Mouse (Mus musculus): ENCODE results near the gene Meig1.
"Not testable (repeated sequence)": the region's sequence is repeated elsewhere in the genome, so short reads cannot be mapped to it uniquely, and the experiment has no call there.

Meig1 gene

GRCm38 (mm10) chr2:3422548-3422947, at the start of gene Meig1:
Meig1 (minus strand) TSS chr2:3422648.
- DNase-seq (ENCODE audit: low spot score in 2 of 2), result no peak

DNA sequence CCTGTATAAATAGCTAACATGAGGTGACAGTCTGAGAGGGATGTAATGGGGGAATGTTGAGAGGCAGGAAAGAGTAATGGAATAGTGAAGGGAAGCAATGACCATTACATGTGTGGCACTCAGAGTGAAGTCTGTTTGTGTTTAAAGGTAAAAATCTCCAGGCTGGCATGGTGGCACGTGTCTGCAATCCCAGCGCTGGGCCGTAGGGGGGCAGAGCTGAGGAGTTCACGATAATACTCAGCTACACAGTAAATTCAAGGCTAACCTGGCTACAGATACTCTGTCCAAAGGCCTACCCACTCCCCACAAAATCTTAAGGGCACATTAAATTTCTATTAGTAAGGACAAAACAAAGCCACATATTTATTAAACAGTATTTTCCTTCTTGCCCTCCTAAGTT, 34.1 kb upstream of the Meig1 start:
- DNase-seq (ENCODE audit: low spot score in 2 of 2), result no peak

- no peak for DNase-seq (ENCODE audit: low spot score in 2 of 2)
Measured at GRCm38 (mm10) chr2:3453096-3453495, 30.6 kb upstream of the Meig1 start.

DNA sequence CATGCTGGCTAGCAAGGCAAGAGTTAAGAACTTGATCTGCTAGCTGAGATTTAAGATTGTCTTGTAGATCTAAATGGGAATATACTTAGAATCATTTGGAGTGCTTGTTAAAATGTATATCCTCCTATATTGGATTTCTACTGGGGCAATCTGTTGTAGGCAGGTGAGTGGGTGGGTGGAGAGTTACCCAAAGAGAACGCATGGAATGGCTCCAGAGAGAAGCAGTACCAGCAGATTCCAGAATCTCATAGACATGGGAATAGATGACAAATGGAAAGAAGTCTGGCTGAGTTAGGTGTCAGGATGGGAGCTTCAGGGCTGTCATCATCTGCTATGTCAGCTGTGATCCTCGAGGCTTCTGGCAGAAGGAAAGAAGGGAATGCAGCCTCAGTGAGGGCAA, 27.0 kb upstream of the Meig1 start:
- DNase-seq (ENCODE audit: low spot score in 2 of 2), result no peak

GRCm38 (mm10) chr2:3445984-3446383, 23.5 kb upstream of the Meig1 start:
- no peak for DNase-seq (ENCODE audit: low spot score in 2 of 2)

DNA sequence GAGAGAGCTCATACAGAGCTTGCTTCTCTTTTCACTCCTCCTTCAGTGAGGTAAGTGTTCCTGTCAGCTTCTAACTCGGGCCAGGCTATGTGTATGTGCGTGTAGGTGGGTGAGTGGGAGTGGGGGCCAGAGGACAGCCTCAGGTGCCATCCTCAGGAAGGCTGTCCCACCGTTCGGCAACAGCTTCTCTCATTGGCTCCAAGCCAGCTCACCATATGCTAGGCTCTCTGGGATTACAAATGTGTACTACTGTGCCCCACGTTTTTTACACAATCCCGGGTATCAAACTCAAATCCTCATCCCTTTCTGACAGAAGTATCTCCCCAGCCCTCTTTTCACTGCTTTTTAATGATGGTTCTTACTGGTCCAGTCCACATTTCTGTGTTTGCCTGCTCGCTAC, 21.8 kb upstream of the Meig1 start:
- DNase-seq (ENCODE audit: low spot score in 2 of 2), result no peak

GRCm38 (mm10) chr2:3437956-3438355, 15.5 kb upstream of the Meig1 start:
- DNase-seq (ENCODE audit: low spot score in 2 of 2), result no peak

- DNase-seq (ENCODE audit: low spot score in 2 of 2), result no peak
Measured at GRCm38 (mm10) chr2:3435369-3436061, 13.1 kb upstream of the Meig1 start.

DNA sequence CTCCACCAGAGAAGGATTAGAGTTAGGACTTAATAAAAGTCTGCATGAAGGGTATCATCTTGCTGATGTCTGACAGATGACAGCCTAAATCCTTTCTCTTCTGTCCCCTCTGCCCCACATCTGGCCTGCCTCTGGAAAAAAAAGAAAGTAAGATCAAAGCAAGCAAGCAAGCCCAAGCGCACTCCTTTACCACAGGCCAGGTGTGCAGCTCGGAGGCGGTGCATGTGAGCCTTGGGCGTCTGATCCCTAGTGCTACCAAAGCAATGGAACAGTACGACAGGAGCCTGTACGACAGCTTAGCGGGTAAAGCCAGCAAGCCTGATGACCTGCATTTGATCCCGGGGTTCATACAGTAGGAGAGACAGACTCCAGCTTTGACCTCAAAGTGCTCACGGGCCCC, 8.5 kb upstream of the Meig1 start:
- no peak for DNase-seq (ENCODE audit: low spot score in 2 of 2)

GRCm38 (mm10) chr2:3424579-3424910, 2.1 kb upstream of the Meig1 start:
- DNase-seq (ENCODE audit: low spot score in 2 of 2), result no peak

- DNase-seq (ENCODE audit: low spot score in 2 of 2), result peak; percentile 91 to 95
Measured at GRCm38 (mm10) chr2:3423841-3424578, 1.6 kb upstream of the Meig1 start, which contains the start of gene Dclre1c. Dclre1c (plus strand) TSS chr2:3424131.

- no peak for DNase-seq (ENCODE audit: low spot score in 2 of 2)
Measured at GRCm38 (mm10) chr2:3420157-3420556, 2.3 kb downstream of the Meig1 start.

GRCm38 (mm10) chr2:3418883-3419431, 3.5 kb downstream of the Meig1 start:
- peak; percentile 96 for DNase-seq (ENCODE audit: low spot score in 2 of 2)

DNA sequence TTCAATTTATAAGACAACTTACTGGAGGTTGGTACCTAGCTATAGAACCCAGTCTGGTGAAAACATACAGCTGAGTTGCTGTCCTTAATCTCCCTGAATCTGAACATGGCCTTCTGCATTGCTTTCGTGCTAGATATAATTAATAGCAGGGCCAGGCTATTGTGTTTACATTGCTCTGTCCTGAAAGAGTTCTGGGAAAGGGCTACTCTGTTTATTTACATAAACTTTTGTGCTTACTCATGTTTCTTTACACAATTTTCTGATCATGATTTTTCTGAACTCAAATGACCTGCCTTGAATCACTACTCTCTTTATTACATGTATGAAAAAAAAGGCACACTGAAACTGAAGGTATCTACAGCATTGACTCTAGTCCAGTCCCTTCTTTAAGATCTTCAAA, 6.8 kb downstream of the Meig1 start:
- no peak for DNase-seq (ENCODE audit: low spot score in 2 of 2)

GRCm38 (mm10) chr2:3414241-3414640, 8.2 kb downstream of the Meig1 start:
- peak in 1 of 2 experiments; percentile 14 for DNase-seq (ENCODE audit: low spot score in 2 of 2)

- DNase-seq (ENCODE audit: low spot score in 2 of 2), result no peak
Measured at GRCm38 (mm10) chr2:3407756-3408155, 14.7 kb downstream of the Meig1 start.

DNA sequence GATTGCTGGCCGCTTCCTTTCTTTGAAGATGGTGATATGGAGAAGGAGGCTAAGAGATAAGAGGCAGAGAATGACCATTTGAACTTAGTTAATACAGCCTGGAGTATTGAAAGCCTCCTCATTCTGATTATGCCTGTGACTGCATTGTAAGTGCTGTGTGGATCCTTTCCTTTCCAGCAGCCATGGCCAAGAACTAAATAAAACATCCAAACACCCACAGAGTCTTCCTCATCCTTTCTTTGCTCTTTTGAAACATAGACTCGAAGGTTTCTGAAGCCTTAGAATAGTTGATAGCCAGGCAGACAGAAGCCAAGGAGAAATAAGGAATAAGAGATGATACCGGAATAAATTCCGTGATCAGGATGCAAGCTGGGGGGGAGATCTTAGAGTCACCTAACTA, 16.5 kb downstream of the Meig1 start:
- no peak for DNase-seq (ENCODE audit: low spot score in 2 of 2)

GRCm38 (mm10) chr2:3397110-3397509, 25.3 kb downstream of the Meig1 start, which contains the start of gene Olah:
Olah (minus strand) TSS chr2:3397210.
- not testable (repeated sequence) for DNase-seq (ENCODE audit: low spot score in 2 of 2)

DNA sequence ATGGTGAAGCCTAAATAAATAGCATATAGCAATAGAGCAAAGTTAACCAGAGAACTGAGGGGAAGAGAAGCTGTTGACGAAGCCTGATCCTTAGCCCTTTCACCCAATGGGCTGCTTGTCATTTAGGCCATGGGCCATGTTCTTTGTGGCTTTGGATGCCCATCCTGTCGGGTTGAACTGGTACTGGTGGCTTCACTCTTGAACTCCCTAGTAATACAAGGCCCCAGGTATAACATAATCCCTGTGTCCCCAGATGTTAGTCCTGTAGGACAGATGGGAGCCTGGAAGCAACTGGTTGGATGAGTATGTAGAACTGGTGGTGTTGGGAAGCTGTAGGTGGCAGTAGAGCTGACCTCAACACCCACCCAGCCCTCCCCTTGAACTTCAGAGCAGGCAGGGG, 30.5 kb downstream of the Meig1 start:
- DNase-seq (ENCODE audit: low spot score in 2 of 2), result no peak

GRCm38 (mm10) chr2:3387105-3387860, 35.2 kb downstream of the Meig1 start:
- DNase-seq (ENCODE audit: low spot score in 2 of 2), result no peak

DNA sequence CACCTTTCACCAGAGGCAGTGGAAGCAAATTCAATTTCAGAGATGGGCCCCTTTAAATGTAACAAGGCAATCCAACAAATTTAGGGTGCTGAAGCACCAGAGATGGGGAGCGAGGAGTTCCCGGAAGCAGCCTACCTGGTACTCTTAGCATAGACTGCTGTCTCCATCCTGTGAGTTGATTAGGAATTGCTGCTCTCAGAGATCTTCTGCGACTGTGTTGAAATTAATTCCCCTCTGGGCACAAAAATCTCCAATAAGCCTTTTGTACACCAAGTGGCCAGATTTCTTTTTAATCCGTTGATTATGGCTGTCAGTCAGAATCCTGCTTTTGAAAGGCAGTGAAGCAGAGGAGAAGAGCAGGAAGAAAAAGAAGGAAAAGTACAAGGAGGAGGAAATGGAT, 57.3 kb downstream of the Meig1 start:
- DNase-seq (ENCODE audit: low spot score in 2 of 2), result no peak

DNA sequence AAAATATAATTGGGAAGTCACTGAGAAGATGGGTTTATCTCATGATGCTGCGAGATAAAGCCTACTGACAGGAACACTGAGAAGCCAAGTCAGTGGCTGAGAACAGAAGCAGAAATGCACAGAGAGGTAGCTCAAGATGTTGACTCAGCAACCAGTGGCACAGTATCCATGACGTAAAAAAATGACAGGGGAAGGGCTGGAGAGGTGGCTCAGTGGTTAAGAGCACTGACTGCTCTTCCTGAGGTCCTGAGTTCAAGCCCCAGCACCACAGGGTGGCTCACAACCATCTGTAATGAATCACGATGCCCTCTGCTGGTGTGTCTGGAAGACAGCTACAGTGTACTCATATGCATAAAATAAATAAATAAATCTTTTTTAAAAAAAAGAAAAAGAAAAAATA, 61.4 kb downstream of the Meig1 start:
- no peak for DNase-seq (ENCODE audit: low spot score in 2 of 2)

Measured in heart, adult 9 months (tissue).